In the genomic region with DNA sequence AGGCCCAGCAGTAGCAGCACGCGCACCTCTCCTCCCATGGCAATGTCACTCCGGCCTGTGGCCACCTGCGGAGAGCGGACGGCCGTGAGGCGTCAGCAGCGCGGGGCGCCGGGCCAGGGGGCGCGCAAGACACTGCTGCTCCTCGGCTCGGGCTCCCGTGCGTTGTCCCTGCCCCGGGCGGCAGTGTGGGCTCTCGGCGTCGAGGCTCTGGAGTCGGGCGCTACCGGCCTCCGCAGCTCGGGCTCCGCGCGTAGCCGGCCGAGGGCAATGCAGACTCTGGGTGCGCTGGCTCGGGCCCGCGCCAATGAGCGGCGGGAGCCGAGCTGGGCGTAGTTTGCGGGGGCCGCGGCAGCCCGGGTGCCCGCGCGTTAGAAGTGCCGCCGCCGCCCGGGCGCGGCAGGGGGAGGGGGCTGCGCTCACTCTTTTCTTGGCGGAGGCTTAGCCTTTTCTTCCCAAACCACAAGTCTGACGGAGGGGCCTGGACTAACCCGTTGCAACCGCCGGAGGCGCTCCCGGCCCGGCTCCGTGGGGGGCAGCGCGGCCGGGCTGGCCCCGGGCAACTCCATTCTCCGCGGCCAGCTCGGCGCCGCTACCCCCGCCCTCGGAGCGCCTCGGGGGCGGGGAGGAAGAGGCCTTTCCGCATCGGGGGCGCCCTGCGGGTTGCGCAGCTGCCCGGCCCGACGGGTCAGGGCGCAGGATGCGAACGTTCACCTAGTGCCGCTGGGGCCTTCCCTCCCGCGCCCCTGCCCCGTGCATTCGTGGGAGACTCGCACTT, we compare ENCODE assay signal across 7 mouse cellular contexts. TPM values are rescaled to one million over a fixed set of nuclear protein-coding genes. Genes with fewer than 3 reads are reported as not detected.
DNase-seq lines count a peak whose midpoint lies in the region; ATAC-seq and TF ChIP-seq lines count a peak whose summit lies in the region.

No protein-coding gene starts in this region.

- no peak overlapping the region for H3K27ac ChIP-seq in forebrain, embryonic 16.5 days (ENCODE audit: low read length)
- no peak overlapping the region for H3K27ac ChIP-seq in kidney, embryonic 14.5 days (ENCODE audit: low read depth, low read length)
- no peak overlapping the region for H3K27ac ChIP-seq in stomach, embryonic 16.5 days (ENCODE audit: low read length)

- H3K4me2 ChIP-seq in forebrain, embryonic 16.5 days (ENCODE audit: low read length) = peak overlapping the region; percentile 65
- peak overlapping the region; percentile 77 for H3K4me2 ChIP-seq in kidney, embryonic 14.5 days (replicated peaks; ENCODE audit: low read depth, low read length)
- H3K4me2 ChIP-seq in stomach, embryonic 16.5 days (ENCODE audit: low read depth, low read length) = peak overlapping the region; percentile 79

- WGBS in forebrain, embryonic 16.5 days = under 1% methylated on average over 89 of the region's 95 CpGs
- WGBS in kidney, embryonic 14.5 days = under 1% methylated on average over 81 of the region's 95 CpGs
- WGBS in stomach, embryonic 16.5 days = under 1% methylated on average over 86 of the region's 95 CpGs

- TF ChIP-seq CTCF in E14TG2a.4 (conservative IDR thresholded peaks at IDR 0.05; ENCODE audit: low read length) = no peak

- peak; percentile 43 for DNase-seq in NIH3T3 (ENCODE audit: low read depth)
- peak; percentile 46 for DNase-seq in lung, postnatal 14 days
- no peak for DNase-seq in left cerebral cortex, adult 8-10 months (ENCODE audit: low spot score in 2 of 2)

- peaks cover 35% of the 10 kb centered on the region for H3K36me3 ChIP-seq in E14TG2a.4 (ENCODE audit: insufficient read depth, low read length)
- H3K36me3 ChIP-seq in forebrain, embryonic 16.5 days (ENCODE audit: control insufficient read depth, insufficient read depth) = no peaks in the 10 kb centered on the region
- no peaks in the 10 kb centered on the region for H3K36me3 ChIP-seq in kidney, embryonic 14.5 days (ENCODE audit: control insufficient read depth, insufficient read depth, low read length)
- no peaks in the 10 kb centered on the region for H3K36me3 ChIP-seq in stomach, embryonic 16.5 days (ENCODE audit: control insufficient read depth, insufficient read depth, low read length)

- no peaks in the 10 kb centered on the region for H3K9me3 ChIP-seq in E14TG2a.4 (ENCODE audit: low read length)
- no peaks in the 10 kb centered on the region for H3K9me3 ChIP-seq in forebrain, embryonic 16.5 days (ENCODE audit: control insufficient read depth, low read length)
- H3K9me3 ChIP-seq in kidney, embryonic 14.5 days (ENCODE audit: control insufficient read depth, low read length) = no peaks in the 10 kb centered on the region
- H3K9me3 ChIP-seq in stomach, embryonic 16.5 days (replicated peaks; ENCODE audit: control insufficient read depth, low read length) = no peaks in the 10 kb centered on the region

- H3K9ac ChIP-seq in forebrain, embryonic 16.5 days (replicated peaks; ENCODE audit: low read depth, low read length) = 0 out of 2 replicates have a peak overlapping the region, but pooled peaks have one; percentile 32
- H3K9ac ChIP-seq in kidney, embryonic 14.5 days (ENCODE audit: low read depth, low read length) = peak overlapping the region; percentile 44
- H3K9ac ChIP-seq in stomach, embryonic 16.5 days (ENCODE audit: low read length) = peak overlapping the region; percentile 68

- H3K4me3 ChIP-seq in E14TG2a.4 (replicated peaks; ENCODE audit: low read length) = peak overlapping the region; percentile 89
- peak overlapping the region; percentile 43 for H3K4me3 ChIP-seq in forebrain, embryonic 16.5 days (replicated peaks; ENCODE audit: low read length)
- peak overlapping the region; percentile 36 for H3K4me3 ChIP-seq in kidney, embryonic 14.5 days (ENCODE audit: low read length)
- peak overlapping the region; percentile 50 for H3K4me3 ChIP-seq in stomach, embryonic 16.5 days (replicated peaks; ENCODE audit: low read length)

- peaks cover 27% of the 10 kb centered on the region for H3K27me3 ChIP-seq in E14TG2a.4 (ENCODE audit: insufficient read depth, low read length)
- H3K27me3 ChIP-seq in forebrain, embryonic 16.5 days (replicated peaks; ENCODE audit: control insufficient read depth, insufficient read depth, low read length) = peaks cover 64% of the 10 kb centered on the region
- peaks cover 66% of the 10 kb centered on the region for H3K27me3 ChIP-seq in kidney, embryonic 14.5 days (ENCODE audit: control insufficient read depth, insufficient read depth, low read length)
- peaks cover 59% of the 10 kb centered on the region for H3K27me3 ChIP-seq in stomach, embryonic 16.5 days (ENCODE audit: control insufficient read depth, insufficient read depth, low read length)

- peaks cover 83% of the 10 kb centered on the region for H3K4me1 ChIP-seq in E14TG2a.4 (replicated peaks; ENCODE audit: low read depth, low read length)
- H3K4me1 ChIP-seq in forebrain, embryonic 16.5 days (replicated peaks; ENCODE audit: control insufficient read depth, insufficient read depth, low read length) = peaks cover 17% of the 10 kb centered on the region
- peaks cover 18% of the 10 kb centered on the region for H3K4me1 ChIP-seq in kidney, embryonic 14.5 days (ENCODE audit: control insufficient read depth, insufficient read depth, low read length)
- peaks cover 14% of the 10 kb centered on the region for H3K4me1 ChIP-seq in stomach, embryonic 16.5 days (ENCODE audit: control insufficient read depth, insufficient read depth, low read length)

- ATAC-seq in forebrain, embryonic 16.5 days = peak; percentile 59
- peak; percentile 60; the same call in 1 of the 2 replicates for ATAC-seq in kidney, embryonic 14.5 days (ENCODE audit: low FRiP score, low TSS enrichment)
- ATAC-seq in stomach, embryonic 16.5 days (ENCODE audit: insufficient read depth, low FRiP score) = peak; percentile 48; the same call in 1 of the 2 replicates

RNA-seq across cellular contexts. Expression of gene Notum, which starts 0.5 kb away (rescaled TPM):
- 0.67 and 0.77 TPM in 2 replicates for polyA plus RNA-seq in forebrain, embryonic 16.5 days (2015; fragmentation: Nextera tagmentation; extraction: Ambion mirVana)
- polyA plus RNA-seq in kidney, embryonic 14.5 days (2014; fragmentation: Nextera tagmentation; extraction: Ambion mirVana) = 6.9 and 9.9 TPM in 2 replicates
- 2.1 and 2.5 TPM in 2 replicates for polyA plus RNA-seq in stomach, embryonic 16.5 days (2015; fragmentation: Nextera tagmentation; extraction: Ambion mirVana)
- 1 to 10 TPM; 2.1 to 7.1 (median 4.0) TPM for total RNA-seq in left cerebral cortex, adult 8-10 months (2022)

RNA-seq across cellular contexts. Expression of gene Aspscr1, which starts 12.3 kb away (rescaled TPM):
- 132 and 158 TPM in 2 replicates for polyA plus RNA-seq in forebrain, embryonic 16.5 days (2015; fragmentation: Nextera tagmentation; extraction: Ambion mirVana)
- 107 and 124 TPM in 2 replicates for polyA plus RNA-seq in kidney, embryonic 14.5 days (2014; fragmentation: Nextera tagmentation; extraction: Ambion mirVana)
- 102 and 104 TPM in 2 replicates for polyA plus RNA-seq in stomach, embryonic 16.5 days (2015; fragmentation: Nextera tagmentation; extraction: Ambion mirVana)
- 10 to 100 TPM; 57.0 to 64.7 (median 61.2) TPM for total RNA-seq in left cerebral cortex, adult 8-10 months (2022)

RNA-seq across cellular contexts. Expression of gene Myadml2, which starts 12.5 kb away (rescaled TPM):
- polyA plus RNA-seq in forebrain, embryonic 16.5 days (2015; fragmentation: Nextera tagmentation; extraction: Ambion mirVana) = 0.75 TPM in 1 of 2 replicates, not detected in the other
- polyA plus RNA-seq in kidney, embryonic 14.5 days (2014; fragmentation: Nextera tagmentation; extraction: Ambion mirVana) = not detected in 2 replicates
- 1.4 TPM in 1 of 2 replicates, not detected in the other for polyA plus RNA-seq in stomach, embryonic 16.5 days (2015; fragmentation: Nextera tagmentation; extraction: Ambion mirVana)
- 10 to 100 TPM in 3 of 4 experiments, 1 to 10 TPM in 1; 9.3 to 12.0 (median 10.7) TPM for total RNA-seq in left cerebral cortex, adult 8-10 months (2022)

RNA-seq across cellular contexts. Expression of gene Pycr1, which starts 16.9 kb away (rescaled TPM):
- polyA plus RNA-seq in forebrain, embryonic 16.5 days (2015; fragmentation: Nextera tagmentation; extraction: Ambion mirVana) = 34.9 and 36.5 TPM in 2 replicates
- polyA plus RNA-seq in kidney, embryonic 14.5 days (2014; fragmentation: Nextera tagmentation; extraction: Ambion mirVana) = 19.9 and 21.8 TPM in 2 replicates
- 37.8 and 38.0 TPM in 2 replicates for polyA plus RNA-seq in stomach, embryonic 16.5 days (2015; fragmentation: Nextera tagmentation; extraction: Ambion mirVana)
- total RNA-seq in left cerebral cortex, adult 8-10 months (2022) = 1 to 10 TPM; 1.5 to 2.3 (median 1.8) TPM

RNA-seq across cellular contexts. Expression of gene Mafg, which starts 27.1 kb away (rescaled TPM):
- 39.9 and 40.1 TPM in 2 replicates for polyA plus RNA-seq in forebrain, embryonic 16.5 days (2015; fragmentation: Nextera tagmentation; extraction: Ambion mirVana)
- 26.9 and 27.9 TPM in 2 replicates for polyA plus RNA-seq in kidney, embryonic 14.5 days (2014; fragmentation: Nextera tagmentation; extraction: Ambion mirVana)
- polyA plus RNA-seq in stomach, embryonic 16.5 days (2015; fragmentation: Nextera tagmentation; extraction: Ambion mirVana) = 19.5 and 22.1 TPM in 2 replicates
- 10 to 100 TPM; 66.8 to 77.2 (median 73.1) TPM for total RNA-seq in left cerebral cortex, adult 8-10 months (2022)

Comparison
In these comparisons a context has a peak if more than half of its experiments do, and no peak if none do; other contexts are left out.
1. H3K4me3 ChIP-seq: peak in every context shown above with its lines; median percentile 89 in E14TG2a.4; 50 in stomach, embryonic 16.5 days; 43 in forebrain, embryonic 16.5 days; 36 in kidney, embryonic 14.5 days.
2. DNase-seq: peak in NIH3T3 (single experiment) and lung, postnatal 14 days (single experiment); none in left cerebral cortex, adult 8-10 months (0 of 2).
3. Peak in every context shown above with its lines, with median percentiles within 50 percentile points of each other: ATAC-seq, H3K4me2 ChIP-seq and H3K9ac ChIP-seq.